Mouse (Mus musculus) thymus, adult 2 months (tissue): Measurements from ENCODE around the gene Epha3. TPM values are rescaled to one million over a fixed set of nuclear protein-coding genes. Genes with fewer than 3 reads are reported as not detected.

Experiments used
- DNase-seq: peaks from one replicate; pipeline ENCODE4 v3.0.0; 2021
- H3K27ac ChIP-seq: fragments of 200-500 bp; 2 replicates; pipeline ENCODE4 v1.5.1; 2012; ENCODE audit warnings: low read length, control low read depth; ENCODE audit not compliant: control insufficient read depth, insufficient read depth
- H3K27me3 ChIP-seq: fragments of 200-500 bp; 2 replicates; pipeline ENCODE4 v1.6.1; 2012; ENCODE audit warnings: mild to moderate bottlenecking, low read length, moderate library complexity, mixed read lengths; ENCODE audit not compliant: control insufficient read depth, insufficient read depth
- H3K36me3 ChIP-seq: fragments of 200-500 bp; 2 replicates; pipeline ENCODE4 v1.6.1; 2012; ENCODE audit warnings: mild to moderate bottlenecking, low read length, moderate library complexity; ENCODE audit not compliant: control insufficient read depth, insufficient read depth
- H3K4me1 ChIP-seq: fragments of 200-500 bp; replicated peaks from 2 replicates; pipeline ENCODE4 v1.6.1; 2012; ENCODE audit warnings: low read length; ENCODE audit not compliant: control insufficient read depth, insufficient read depth
- H3K4me3 ChIP-seq: fragments of 200-500 bp; 2 replicates; pipeline ENCODE4 v1.5.1; 2012; ENCODE audit warnings: mild to moderate bottlenecking, low read length, control low read depth, moderate library complexity; ENCODE audit not compliant: control insufficient read depth, insufficient read depth
- CTCF ChIP-seq: fragments of 200-500 bp; IDR thresholded peaks from 2 replicates; pipeline ENCODE4 v1.5.1; 2012; ENCODE audit warnings: mild to moderate bottlenecking, control low read depth, low read length, moderate library complexity, borderline replicate concordance; ENCODE audit not compliant: control insufficient read depth, poor library complexity, insufficient read depth; ENCODE audit errors: extremely low read depth
- POLR2A ChIP-seq: fragments of 200-500 bp; IDR thresholded peaks from 2 replicates; pipeline ENCODE4 v1.6.1; 2012; ENCODE audit warnings: mild to moderate bottlenecking, low read length, control low read depth, moderate library complexity; ENCODE audit not compliant: control insufficient read depth, poor library complexity, insufficient read depth; ENCODE audit errors: extremely low read depth
- WGBS: fragments of 180-500 bp; shearing (Covaris S2); methylation state at CpG from one replicate; pipeline ENCODE4 v1.1.7; 2018; 5-methylcytosine and 5-hydroxymethylcytosine counted together
- polyA plus RNA-seq: library from polyadenylated mRNA; depleted of rRNA; stranded (reverse); fragments of >200 nt; gene quantifications from 2 replicates; pipeline ENCODE4 v1.2.3, GENCODE M21; 2012

Epha3 gene
- polyA plus RNA-seq, 1 experiment = 1.00 TPM

GRCm38 (mm10) chr16:63552531-63552930 lies 311.4 kb downstream of the Epha3 start:
- 94% methylated on average over 7 of the region's 7 CpGs for WGBS
- Histone ChIP-seq H3K4me3 (no peak overlapping the region), H3K27me3 (no peaks in the 10 kb centered on the region), H3K27ac (no peak overlapping the region), H3K36me3 (no peaks in the 10 kb centered on the region), H3K4me1 (no peaks in the 10 kb centered on the region)
- no peak for DNase-seq
- TF ChIP-seq POLR2A (no peak), CTCF (no peak)

GRCm38 (mm10) chr16:63539489-63539888 lies 324.5 kb downstream of the Epha3 start:
- Histone ChIP-seq H3K4me1 (no peaks in the 10 kb centered on the region), H3K4me3 (no peak overlapping the region), H3K36me3 (no peaks in the 10 kb centered on the region), H3K27ac (no peak overlapping the region), H3K27me3 (no peaks in the 10 kb centered on the region)
- no peak for TF ChIP-seq CTCF
- TF ChIP-seq POLR2A = no peak
- DNase-seq = no peak

- no peak for TF ChIP-seq CTCF
- no peak for TF ChIP-seq POLR2A
- no peak overlapping the region for H3K27ac ChIP-seq
- WGBS = 75% methylated on average over 2 of the region's 2 CpGs
- H3K27me3 ChIP-seq = no peaks in the 10 kb centered on the region
- DNase-seq = no peak
- no peaks in the 10 kb centered on the region for H3K4me1 ChIP-seq
- no peak overlapping the region for H3K4me3 ChIP-seq
- no peaks in the 10 kb centered on the region for H3K36me3 ChIP-seq
Observed at GRCm38 (mm10) chr16:63528821-63529220, 335.2 kb downstream of the Epha3 start.

GRCm38 (mm10) chr16:63517636-63518035 lies 346.3 kb downstream of the Epha3 start:
- no peak overlapping the region for H3K4me3 ChIP-seq
- H3K27me3 ChIP-seq = no peaks in the 10 kb centered on the region
- no peaks in the 10 kb centered on the region for H3K4me1 ChIP-seq
- H3K27ac ChIP-seq = no peak overlapping the region
- H3K36me3 ChIP-seq = no peaks in the 10 kb centered on the region
- no peak for DNase-seq
- WGBS = 89% methylated on average over 1 of the region's 1 CpGs
- TF ChIP-seq POLR2A = no peak
- TF ChIP-seq CTCF = no peak

GRCm38 (mm10) chr16:63510069-63510468 lies 353.9 kb downstream of the Epha3 start:
- no peaks in the 10 kb centered on the region for H3K36me3 ChIP-seq
- H3K4me1 ChIP-seq = no peaks in the 10 kb centered on the region
- 90% methylated on average over 2 of the region's 2 CpGs for WGBS
- DNase-seq = no peak
- H3K27ac ChIP-seq = no peak overlapping the region
- H3K4me3 ChIP-seq = no peak overlapping the region
- TF ChIP-seq POLR2A (no peak), CTCF (no peak)
- H3K27me3 ChIP-seq = no peaks in the 10 kb centered on the region

DNA sequence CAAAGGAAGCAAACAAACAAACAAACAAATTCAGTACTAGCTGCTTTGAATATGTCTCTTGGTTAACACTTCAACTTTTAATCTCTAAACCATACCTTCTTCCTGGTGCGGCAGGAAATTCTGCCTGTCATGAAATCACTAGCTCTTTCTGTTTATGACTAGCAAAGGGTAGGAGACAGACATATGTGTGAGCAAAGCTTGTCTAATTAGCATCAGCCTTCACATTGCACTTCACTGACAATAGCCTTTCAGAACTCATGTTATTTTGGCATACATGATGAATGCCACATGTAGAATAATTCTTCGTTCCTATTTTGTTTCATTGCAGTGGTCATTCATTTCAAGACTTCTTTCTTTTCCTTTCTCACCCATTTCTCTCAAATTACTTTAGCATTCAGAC lies 357.5 kb downstream of the Epha3 start:
- no peaks in the 10 kb centered on the region for H3K4me1 ChIP-seq
- DNase-seq = no peak
- 89% methylated on average over 2 of the region's 2 CpGs for WGBS
- H3K4me3 ChIP-seq = no peak overlapping the region
- no peak overlapping the region for H3K27ac ChIP-seq
- H3K36me3 ChIP-seq = no peaks in the 10 kb centered on the region
- no peak for TF ChIP-seq CTCF
- H3K27me3 ChIP-seq = no peaks in the 10 kb centered on the region

DNA sequence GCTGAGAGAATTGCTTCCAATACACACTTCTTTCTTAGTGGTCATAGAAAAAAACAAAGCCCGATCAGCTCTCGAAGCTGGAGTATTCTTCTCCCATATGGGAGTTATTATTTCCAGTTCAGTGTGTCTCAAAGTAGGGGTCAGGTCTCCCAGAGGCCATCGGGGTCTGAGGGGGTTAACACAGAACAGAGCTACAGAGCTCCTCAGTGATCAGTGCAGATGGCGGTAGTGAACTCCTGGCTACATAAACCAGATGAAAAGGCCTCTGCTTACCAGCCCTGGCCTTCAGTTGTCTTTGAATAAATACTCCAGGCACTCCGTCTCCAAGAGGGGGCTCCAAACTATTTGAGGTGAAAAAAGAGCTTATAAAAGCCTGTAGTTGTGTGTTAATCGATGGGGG lies 362.5 kb downstream of the Epha3 start:
- Histone ChIP-seq H3K4me1 (no peaks in the 10 kb centered on the region), H3K36me3 (no peaks in the 10 kb centered on the region), H3K27me3 (no peaks in the 10 kb centered on the region), H3K27ac (no peak overlapping the region), H3K4me3 (no peak overlapping the region)
- WGBS = 92% methylated on average over 6 of the region's 6 CpGs
- TF ChIP-seq CTCF = no peak
- TF ChIP-seq POLR2A = no peak
- DNase-seq = no peak
